Mouse (Mus musculus) bone marrow, adult 2 months (tissue): ENCODE measurements around the gene Unk.

Experiments used
- CTCF ChIP-seq: fragments of 200-500 bp; IDR thresholded peaks from 2 replicates; pipeline ENCODE4 v1.5.1; 2011; ENCODE audit warnings: low read length, control low read depth; ENCODE audit not compliant: control insufficient read depth, insufficient read depth
- POLR2A ChIP-seq: fragments of 200-500 bp; IDR thresholded peaks from 2 replicates; pipeline ENCODE4 v1.6.1; 2011; ENCODE audit warnings: low read depth, mild to moderate bottlenecking, control low read depth, low read length, borderline replicate concordance; ENCODE audit not compliant: control insufficient read depth

- no peak for TF ChIP-seq POLR2A
- TF ChIP-seq CTCF = no peak
Measured at GRCm38 (mm10) chr11:116002894-116003293, 27.2 kb upstream of the Unk start.
